Mouse (Mus musculus) thymus, postnatal 36 days (tissue): ENCODE data around the gene Lrp11.

Experiments used
- DNase-seq, 2 experiments: peaks; one replicate each; pipeline ENCODE4 v3.0.0; 2022; ENCODE audit warnings: mixed read lengths in 2 of 2

Lrp11 gene

DNA sequence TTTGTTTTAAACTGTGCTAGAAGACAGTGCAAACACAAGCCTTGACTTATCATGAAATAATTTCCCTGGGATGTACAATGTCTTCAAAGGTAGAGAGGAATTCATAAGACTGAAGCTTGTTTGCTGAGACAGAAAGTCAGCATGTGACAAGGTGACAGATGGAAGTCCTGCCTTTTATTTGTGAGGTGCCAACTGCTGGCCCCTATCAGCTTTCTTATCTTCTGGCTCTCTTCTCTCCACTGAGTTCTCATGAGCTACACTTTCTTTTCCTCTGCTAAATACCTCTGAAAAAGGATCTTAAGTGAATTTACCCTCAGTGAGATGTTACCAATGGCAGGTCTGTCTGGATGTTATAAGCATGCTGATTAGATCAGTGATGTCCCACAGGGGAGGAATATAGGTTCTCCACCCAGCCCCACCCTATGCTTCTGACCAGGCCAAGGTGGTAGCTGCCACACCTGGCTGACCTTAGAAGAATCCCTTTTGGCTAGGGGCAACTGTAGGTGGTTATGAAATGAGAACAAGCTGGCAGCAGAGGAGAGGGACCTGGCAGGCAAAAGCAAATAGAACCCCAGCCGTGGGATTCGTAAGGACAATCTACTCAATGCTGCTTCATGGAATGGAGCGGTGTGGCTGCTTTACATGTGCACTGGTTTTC is 34.4 kb downstream of the Lrp11 start:
- no peak for DNase-seq

DNA sequence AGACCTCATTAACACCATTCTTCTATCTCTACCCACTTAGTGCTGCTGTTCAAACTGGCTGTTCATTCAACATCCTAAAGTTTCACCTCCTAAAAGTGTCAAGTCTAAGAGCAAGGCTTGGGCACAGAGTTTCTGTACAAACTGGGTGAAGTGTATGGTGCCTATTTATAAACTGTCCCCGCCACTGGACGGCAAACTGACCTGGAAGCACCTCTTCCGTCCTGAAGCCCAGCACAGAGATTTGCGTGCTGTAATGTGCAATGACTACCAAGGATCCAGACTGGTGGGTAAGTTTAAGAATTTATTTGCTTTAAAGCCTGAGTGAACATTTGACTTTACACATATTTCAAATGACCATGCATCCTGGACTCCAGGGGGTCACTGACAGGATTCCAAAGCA is 39.5 kb downstream of the Lrp11 start:
- no peak for DNase-seq

DNA sequence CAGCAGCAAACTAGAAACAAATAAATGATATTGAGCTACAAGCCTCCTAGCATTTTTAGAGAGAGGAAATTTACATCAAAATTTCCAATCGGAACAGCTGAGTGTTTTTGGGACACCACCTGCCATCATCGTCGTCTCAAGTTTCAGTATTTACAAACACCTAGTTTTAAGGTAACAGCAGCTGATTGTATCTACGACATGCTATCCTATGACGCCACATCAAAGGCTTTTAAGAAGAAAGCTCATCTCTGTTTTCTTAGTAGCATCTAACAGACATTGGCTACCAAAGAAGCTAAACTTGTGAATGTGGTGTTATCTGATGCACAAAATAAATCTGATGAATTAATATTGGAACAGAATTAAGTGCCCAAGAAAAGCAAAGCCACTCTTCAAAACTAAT is 40.7 kb downstream of the Lrp11 start:
- DNase-seq: no peak

DNA sequence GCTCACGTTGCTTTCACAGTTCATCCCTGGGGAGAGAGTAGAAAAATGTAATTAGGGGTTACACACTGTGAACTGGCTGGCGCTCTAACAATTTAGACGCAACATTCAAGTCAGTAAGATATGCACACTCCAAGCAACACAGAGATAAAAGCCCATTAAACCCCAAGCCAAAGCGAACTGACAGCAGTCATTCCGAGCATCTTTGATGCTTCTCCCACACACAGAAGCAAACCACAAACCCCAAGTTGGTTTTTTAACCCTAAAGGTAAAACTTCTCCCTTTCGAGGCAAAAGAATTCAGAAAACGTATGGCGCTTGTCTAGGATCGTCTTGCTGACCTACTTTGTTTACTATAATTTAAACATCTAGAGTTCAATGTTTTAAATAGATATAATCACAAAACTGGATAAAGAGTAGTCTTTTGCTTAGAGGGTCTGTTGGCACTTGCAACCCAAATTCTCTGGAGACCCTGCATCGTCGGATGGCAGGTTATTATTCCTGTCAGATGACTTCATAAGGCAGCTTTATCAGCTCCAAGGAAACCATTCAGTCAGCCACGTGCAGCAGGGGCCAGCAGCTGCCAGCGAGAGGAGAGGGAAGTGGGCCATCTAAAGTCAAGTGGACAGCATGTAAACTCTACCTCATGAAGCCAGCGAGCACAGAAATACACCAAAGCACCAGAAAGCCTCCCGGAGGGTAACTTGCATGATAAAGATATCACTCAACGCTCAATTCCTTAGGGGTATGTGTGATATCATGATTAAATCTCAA is 41.5 kb downstream of the Lrp11 start:
- DNase-seq: no peak

DNA sequence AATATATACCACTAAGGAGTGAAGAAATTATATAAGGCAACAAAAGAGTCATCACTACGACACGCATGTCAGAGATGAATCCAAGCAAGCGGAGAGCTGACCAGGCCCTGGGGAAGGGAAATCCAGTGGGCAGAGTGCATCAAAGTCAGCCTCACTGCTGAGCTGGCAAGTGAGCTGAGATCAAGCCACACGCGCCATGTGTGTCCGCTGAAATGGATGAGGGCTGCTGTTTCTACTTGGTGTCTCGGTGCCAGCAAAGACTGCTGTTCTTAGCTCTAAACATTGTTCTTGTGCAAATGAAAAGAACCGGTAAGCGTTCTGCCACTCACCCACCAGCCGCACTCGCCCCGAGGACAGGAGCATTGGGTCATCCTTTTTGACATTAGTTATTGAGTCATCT is 50.8 kb downstream of the Lrp11 start:
- DNase-seq: no peak

DNA sequence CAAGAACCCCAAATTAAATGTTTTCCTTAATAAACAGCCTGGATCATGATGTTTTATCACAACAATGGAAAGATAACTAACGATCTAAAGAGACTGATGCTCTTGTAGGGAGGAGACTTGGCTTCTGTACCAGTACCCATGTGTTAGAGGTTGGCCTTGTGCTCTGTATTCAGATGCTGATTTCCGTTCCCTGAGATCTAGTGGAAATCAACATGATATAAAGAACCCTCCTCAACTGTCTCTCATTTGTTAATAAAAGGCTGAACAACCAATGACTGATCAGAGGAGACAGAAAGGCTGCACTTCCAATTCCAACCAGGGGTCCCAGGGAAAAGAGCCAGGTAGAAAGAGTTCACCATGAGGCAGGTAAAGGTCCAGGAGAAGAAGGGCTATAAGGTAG is 56.3 kb downstream of the Lrp11 start:
- DNase-seq: no peak

DNA sequence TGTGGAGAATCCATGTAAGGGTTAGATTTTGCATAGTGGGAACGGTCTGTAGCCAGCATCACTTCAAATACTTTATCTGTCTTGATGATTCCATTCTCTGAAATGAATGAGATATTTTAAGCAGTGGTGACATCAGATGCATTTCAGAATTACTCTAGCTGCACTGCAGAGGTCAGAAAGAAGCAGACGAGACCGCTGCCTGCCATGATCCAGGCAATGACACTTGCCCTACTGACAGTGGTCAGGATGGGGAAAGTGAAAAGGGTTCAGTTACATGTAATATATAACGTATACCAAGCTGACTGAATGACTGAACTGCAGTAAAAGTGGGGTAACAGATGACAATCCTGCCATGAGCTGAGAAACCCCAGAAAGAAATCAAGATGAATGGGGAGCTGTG is 59.5 kb downstream of the Lrp11 start:
- DNase-seq: no peak

DNA sequence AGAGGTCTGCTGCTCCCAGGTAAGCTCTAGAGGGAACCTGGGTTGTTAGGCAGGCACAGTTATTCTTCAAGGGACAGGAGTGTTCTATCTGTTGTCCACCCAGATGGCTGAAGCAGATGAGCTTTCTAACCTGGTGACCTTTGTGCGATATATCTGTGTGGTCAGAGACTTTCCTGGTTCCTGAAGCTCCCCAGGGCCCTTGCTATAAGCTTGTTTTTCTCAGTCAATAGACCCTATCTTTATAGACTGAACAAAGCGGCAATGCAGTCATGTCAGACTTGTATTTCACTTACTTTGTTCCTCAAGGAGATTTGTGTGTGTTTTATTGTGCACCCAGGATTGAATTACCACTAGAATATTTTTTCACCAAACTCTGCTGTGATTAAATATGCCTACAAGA is 61.5 kb downstream of the Lrp11 start:
- no peak for DNase-seq

DNA sequence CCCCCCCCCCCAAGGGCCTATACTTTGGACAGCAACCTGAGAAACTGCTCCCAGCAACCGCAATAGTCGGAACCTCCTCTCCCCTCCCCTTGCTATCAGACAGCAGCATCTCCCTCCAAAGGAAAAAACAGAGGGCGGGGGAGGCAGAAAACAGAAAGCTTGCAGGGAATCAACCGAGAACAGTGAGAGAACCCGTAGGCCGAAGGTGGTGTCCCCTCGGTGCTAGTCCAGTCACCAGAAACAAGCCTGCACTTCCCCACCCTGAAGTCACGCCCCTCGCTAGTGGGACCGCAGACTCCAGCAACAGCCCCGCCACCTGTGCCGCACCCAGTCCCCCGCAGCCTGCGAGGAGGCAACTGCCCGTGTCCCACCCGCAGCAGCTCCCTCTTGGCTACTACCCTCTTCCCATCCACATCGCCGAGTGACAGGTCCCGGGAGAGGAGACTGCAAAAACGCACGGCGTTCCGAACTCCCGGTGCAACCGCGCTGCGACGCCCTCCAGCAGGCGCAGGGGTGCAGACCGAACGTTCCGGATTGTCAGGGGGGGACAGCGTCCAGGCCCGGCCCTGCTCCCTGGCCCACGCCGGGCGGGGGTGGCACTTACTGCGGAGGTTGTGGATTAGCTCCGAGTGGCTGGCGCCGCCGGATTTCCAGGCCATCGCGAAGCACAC is 73.0 kb downstream of the Lrp11 start:
- no peak for DNase-seq

DNA sequence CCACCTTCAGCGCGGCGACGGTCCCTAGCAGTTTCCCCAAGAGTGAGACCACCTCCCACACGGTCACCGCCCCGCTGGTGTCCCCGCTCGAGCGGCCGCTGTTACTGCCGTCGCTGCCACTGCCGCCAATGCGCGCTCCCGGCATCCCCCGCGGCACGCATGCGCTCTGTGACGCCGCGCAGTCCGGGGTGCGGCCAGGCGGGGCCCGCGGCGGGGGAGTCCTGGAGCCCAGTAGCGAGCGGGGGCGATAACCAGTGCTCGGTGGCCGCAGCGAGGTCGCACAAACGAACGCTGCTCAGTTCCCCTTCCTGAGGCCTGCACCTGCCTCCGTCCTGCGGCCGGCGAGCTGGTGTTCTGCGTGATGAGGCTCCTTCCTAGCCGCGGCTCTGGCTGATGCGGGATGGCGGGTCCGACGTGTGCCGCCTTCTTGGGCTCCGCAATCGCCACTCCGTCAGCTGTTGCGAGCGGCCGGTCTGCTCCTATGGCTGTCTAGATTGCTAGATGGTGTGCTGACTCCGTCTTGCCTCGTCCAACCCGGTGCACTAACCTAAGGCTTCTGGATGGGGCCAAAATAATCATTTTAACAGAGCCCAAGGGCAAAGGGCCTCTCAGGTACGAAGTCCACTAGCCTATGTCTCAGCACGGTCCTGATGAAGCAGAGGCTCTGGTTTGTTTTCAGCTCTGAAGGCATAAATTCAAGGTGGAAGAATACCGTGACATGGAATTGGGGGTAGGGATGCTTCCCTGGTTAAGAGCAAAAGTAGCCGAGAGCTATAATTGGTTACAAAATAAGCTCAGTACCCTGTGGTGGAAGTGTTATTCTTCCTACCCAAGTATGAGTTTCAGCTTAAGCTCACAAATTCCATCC is 73.8 kb downstream of the Lrp11 start:
- peak; percentile 90 to 92 for DNase-seq

DNA sequence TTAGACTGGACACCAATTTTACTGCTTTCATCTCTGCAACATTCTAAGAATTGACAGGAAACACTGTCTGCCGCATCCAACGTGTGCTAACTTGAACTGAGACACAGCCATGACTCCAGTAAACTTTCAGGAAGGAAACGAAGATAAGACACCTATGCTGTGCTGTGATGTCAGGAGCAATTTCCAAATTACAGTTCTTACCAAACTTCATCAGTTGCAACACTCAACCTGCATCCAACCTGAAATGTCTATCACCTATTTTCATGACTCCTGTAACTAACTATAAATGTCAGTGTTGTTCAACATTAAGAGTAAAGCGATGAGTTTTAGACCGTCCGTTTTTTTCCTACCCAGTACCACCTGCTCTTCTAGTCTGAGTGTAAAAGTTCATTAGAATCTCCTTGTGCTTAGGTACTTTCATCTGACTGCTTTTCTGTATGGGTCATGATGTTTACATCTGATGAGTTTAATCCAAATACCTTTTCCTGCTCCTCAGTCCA is 74.5 kb downstream of the Lrp11 start:
- DNase-seq: no peak

DNA sequence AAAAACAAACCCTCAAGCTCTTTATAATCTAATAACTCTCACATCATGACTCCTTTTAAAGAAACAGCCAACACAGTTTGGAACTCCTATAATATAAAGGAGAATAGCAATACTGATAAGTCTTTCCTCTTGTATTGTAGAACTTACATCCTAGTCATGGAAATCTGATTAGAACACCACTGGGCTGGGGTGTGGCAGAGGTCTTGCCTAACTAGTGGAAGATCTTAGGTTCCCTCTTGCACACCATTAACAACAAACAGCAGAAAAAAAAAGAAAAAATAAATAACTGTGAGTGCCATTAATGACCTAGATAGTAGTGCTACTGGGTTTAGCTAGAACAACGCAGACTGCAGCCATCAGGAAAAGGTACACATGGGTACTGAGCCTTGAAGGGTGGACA is 75.3 kb downstream of the Lrp11 start:
- no peak for DNase-seq

DNA sequence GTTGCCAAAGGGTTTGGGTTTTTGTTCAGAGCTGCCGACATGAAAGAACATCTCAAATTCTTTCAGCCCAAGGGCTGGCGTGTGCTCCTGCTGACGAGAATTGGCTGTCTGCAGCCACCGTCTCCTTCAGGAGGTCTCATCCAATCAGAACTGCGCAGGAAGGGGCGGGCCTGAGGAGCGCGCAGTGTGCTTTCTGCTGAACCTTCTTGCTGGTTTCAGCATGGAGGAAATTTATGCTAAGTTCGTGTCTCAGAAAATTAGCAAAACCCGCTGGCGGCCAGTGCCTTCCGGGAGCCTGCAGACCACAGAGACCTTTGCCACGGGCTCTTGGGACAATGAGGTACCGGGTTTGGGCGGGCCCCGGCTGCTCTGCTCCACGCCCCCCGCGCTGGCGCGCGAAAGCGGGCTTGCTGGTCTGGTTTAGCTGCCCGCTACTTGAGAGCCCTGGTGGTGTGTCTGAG is 77.8 kb downstream of the Lrp11 start, which contains the start of gene Nup43:
TSS of gene Nup43 (plus strand) at position 162 of the 461 bp plus-strand sequence.
- DNase-seq: peak; percentile 86 to 89

DNA sequence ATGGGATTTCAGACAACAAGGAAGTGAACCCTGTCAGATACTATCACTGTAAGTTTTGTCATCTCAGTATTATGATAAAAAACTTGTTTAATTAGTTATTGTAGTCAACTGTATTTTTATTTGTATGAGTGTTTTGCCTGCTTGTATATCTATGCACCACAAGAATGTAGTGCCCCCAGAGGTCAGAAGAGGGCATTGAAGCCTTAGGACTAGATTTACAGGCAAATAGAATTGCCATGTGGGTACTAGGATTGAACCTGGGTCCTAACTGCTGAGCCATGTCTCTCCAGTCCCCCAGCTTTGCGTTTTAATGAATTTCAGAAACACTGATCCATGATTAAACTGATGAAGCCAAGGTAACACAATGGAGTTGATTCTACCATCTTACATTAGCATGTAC is 84.1 kb downstream of the Lrp11 start:
- peak; percentile 14 to 17 for DNase-seq
